In genomic region chr2:167834605-167835004, GRCm38 (mm10) we compare ENCODE assay signal across 8 mouse cellular contexts.
DNase-seq lines count a peak whose midpoint lies in the region; ATAC-seq and TF ChIP-seq lines count a peak whose summit lies in the region.

No protein-coding gene starts in this region.

- DNase-seq in cerebellum, postnatal 14 days, result peak; percentile 68 to 77
- DNase-seq in cerebellum, adult 9-10 months, result no peak
- DNase-seq in spleen, adult 2 months (ENCODE audit: low read depth in 1 of 2, low spot score in 2 of 2), result no peak
- no peak for DNase-seq in spleen, postnatal 10 days (ENCODE audit: low spot score in 2 of 2)
- peak; percentile 70 for DNase-seq in kidney, postnatal 14 days
- no peak for DNase-seq in left cerebral cortex, adult 2 months (ENCODE audit: extremely low spot score in 1 of 2, low spot score in 2 of 2)
- DNase-seq in cerebellum, adult 18-20 months, result no peak

- no peak for ATAC-seq in stomach, embryonic 14.5 days (ENCODE audit: insufficient number of reproducible peaks, insufficient read depth, low FRiP score, low read depth)

- H3K4me1 ChIP-seq in spleen, adult 2 months (ENCODE audit: control insufficient read depth, insufficient read depth, insufficient read length), result peaks cover 8% of the 10 kb centered on the region; the same call in 1 of the 2 replicates
- H3K4me1 ChIP-seq in stomach, embryonic 14.5 days (ENCODE audit: control insufficient read depth, insufficient read depth, low read length), result peaks cover 37% of the 10 kb centered on the region

- H3K4me2 ChIP-seq in stomach, embryonic 14.5 days (replicated peaks; ENCODE audit: low read depth, low read length), result no peak overlapping the region

- H3K27ac ChIP-seq in spleen, adult 2 months (ENCODE audit: insufficient read depth, low read length), result peak overlapping the region; percentile 35; the same call in 1 of the 2 replicates
- peak overlapping the region; percentile 82 for H3K27ac ChIP-seq in stomach, embryonic 14.5 days (ENCODE audit: low read length)
- H3K27ac ChIP-seq in left cerebral cortex, adult 2 months, result no peak overlapping the region

- H3K36me3 ChIP-seq in spleen, adult 2 months (ENCODE audit: control insufficient read depth, insufficient read depth, low read length), result no peaks in the 10 kb centered on the region
- H3K36me3 ChIP-seq in stomach, embryonic 14.5 days (ENCODE audit: control insufficient read depth, insufficient read depth, low read length), result no peaks in the 10 kb centered on the region

- WGBS in spleen, adult 2 months, result 86% methylated on average over 8 of the region's 8 CpGs
- 28% methylated on average over 8 of the region's 8 CpGs for WGBS in stomach, embryonic 14.5 days

- no peak for TF ChIP-seq POLR2A in spleen, adult 2 months (IDR thresholded peaks at IDR 0.05; ENCODE audit: low read depth, low read length)

- H3K4me3 ChIP-seq in spleen, adult 2 months (ENCODE audit: extremely low read depth, insufficient read depth, insufficient read length), result no peak overlapping the region
- H3K4me3 ChIP-seq in stomach, embryonic 14.5 days (ENCODE audit: low read depth, low read length), result no peak overlapping the region
- no peak overlapping the region for H3K4me3 ChIP-seq in left cerebral cortex, adult 2 months

- no peak for TF ChIP-seq CTCF in spleen, adult 2 months (IDR thresholded peaks at IDR 0.05; ENCODE audit: extremely low read depth, insufficient read depth, insufficient read length, insufficient replicate concordance)
- no peak for TF ChIP-seq CTCF in left cerebral cortex, adult 2 months (IDR thresholded peaks at IDR 0.05)

- intact Hi-C loops in left cerebral cortex, adult 2 months (cut with DNase I), result no loop called here

- no peaks in the 10 kb centered on the region for H3K27me3 ChIP-seq in spleen, adult 2 months (ENCODE audit: control insufficient read depth, insufficient read depth, low read length)
- H3K27me3 ChIP-seq in stomach, embryonic 14.5 days (ENCODE audit: control insufficient read depth, insufficient read depth, low read length), result no peaks in the 10 kb centered on the region

- H3K9me3 ChIP-seq in stomach, embryonic 14.5 days (ENCODE audit: control insufficient read depth, low read depth, low read length), result no peaks in the 10 kb centered on the region

- no peak overlapping the region for H3K9ac ChIP-seq in stomach, embryonic 14.5 days (replicated peaks; ENCODE audit: low read depth, low read length)

Comparison
In these comparisons a context has a peak if more than half of its experiments do, and no peak if none do; other contexts are left out.
1. DNase-seq: peak in cerebellum, postnatal 14 days (2 of 2) and kidney, postnatal 14 days (single experiment); none in cerebellum, adult 9-10 months (single experiment), spleen, adult 2 months (0 of 2), spleen, postnatal 10 days (0 of 2), left cerebral cortex, adult 2 months (0 of 2) and cerebellum, adult 18-20 months (0 of 2).